Mouse (Mus musculus) Patski (cell line): Measurements from ENCODE around the gene Larp1. TPM values are rescaled to one million over a fixed set of nuclear protein-coding genes. Genes with fewer than 3 reads are reported as not detected.

Experiments
- ATAC-seq: fragments of 100-300 bp; one replicate; pipeline ENCODE4 v1.8.0; 2021
- CTCF ChIA-PET: fragments of 350-600 bp; sonication (Branson Sonifier 250); formaldehyde crosslinking; loops from one replicate; lab custom pipeline; 2022; ENCODE audit warnings: inconsistent platforms; lab: Charles Lee
- POLR2A ChIA-PET: fragments of 350-600 bp; sonication (Branson Sonifier 250); formaldehyde crosslinking; loops from one replicate; lab custom pipeline; 2022; ENCODE audit warnings: antibody characterized with exemption, inconsistent platforms; lab: Charles Lee
- DNase-seq: peaks from one replicate; pipeline ENCODE4 v3.0.0-alpha.2; 2011; ENCODE audit warnings: low read depth, low spot score
- H3K27me3 ChIP-seq: fragments of 371-371 bp; one replicate; pipeline ENCODE4 v1.5.1; 2021
- CTCF ChIP-seq: fragments of 100-300 bp; IDR thresholded peaks from one replicate; pipeline ENCODE4 v1.5.1; 2021
- in situ Hi-C: fragments of 300-500 bp; cut with MboI; formaldehyde crosslinking; loops from 3 replicates; pipeline ENCODE4 v1.11.1; 2018; ENCODE audit warnings: low pct_unique_long_range_greater_than_20kb, mixed read lengths
- polyA plus RNA-seq: library from polyadenylated mRNA; unstranded; gene quantifications from one replicate; pipeline ENCODE4 v1.2.3, GENCODE M21; 2021

Gene Larp1
- polyA plus RNA-seq, 1 experiment from 2014 or later, result 71.9 TPM

DNA sequence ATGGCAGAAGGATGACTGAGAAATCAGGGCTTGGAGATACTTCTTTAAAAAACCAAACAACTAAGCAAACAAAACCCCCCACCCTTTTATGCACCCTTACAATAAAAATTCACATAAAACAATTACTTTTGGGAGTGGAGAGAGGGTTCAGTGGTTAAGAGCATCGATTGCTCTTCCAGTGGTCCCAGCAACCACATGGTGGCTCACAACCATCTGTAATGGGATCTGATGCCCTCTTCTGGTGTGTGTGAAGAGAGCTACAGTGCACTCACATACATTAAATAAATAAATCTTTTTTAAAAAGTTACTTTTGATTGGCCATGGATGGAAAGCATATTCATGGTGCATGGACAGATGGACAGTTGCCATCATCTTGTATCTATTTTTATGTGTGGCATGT, 3.8 kb downstream of the Larp1 start:
- no peaks in the 10 kb centered on the region for H3K27me3 ChIP-seq
- TF ChIP-seq CTCF, result no peak
- in situ Hi-C loops, result loop anchor here (5.0 kb wide), 1 partner anchor 90 kb away; the partner anchor contains the start of gene Cnot8
- DNase-seq, result no peak
- ChIA-PET CTCF (interaction anchor here (0.8 kb wide), 1 partner anchor 13 kb away, joined by 3 read pairs; no protein-coding TSS in a partner anchor), POLR2A (interaction anchor here (0.6 kb wide), 1 partner anchor 50 kb away, joined by 3 read pairs; no protein-coding TSS in a partner anchor)
- ATAC-seq, result no peak

GRCm38 (mm10) chr11:58013100-58013499, 4.2 kb downstream of the Larp1 start:
- ATAC-seq, result no peak
- CTCF ChIA-PET, result interaction anchor here (2.1 kb wide), 1 partner anchor 21 kb away, joined by 9 read pairs; no protein-coding TSS in a partner anchor
- in situ Hi-C loops, result loop anchor here (5.0 kb wide), 1 partner anchor 89 kb away; the partner anchor contains the start of gene Cnot8
- H3K27me3 ChIP-seq, result no peaks in the 10 kb centered on the region
- TF ChIP-seq CTCF, result no peak
- no peak for DNase-seq
- POLR2A ChIA-PET, result interaction anchor here (0.6 kb wide), 1 partner anchor 12 kb away, joined by 4 read pairs; no protein-coding TSS in a partner anchor

DNA sequence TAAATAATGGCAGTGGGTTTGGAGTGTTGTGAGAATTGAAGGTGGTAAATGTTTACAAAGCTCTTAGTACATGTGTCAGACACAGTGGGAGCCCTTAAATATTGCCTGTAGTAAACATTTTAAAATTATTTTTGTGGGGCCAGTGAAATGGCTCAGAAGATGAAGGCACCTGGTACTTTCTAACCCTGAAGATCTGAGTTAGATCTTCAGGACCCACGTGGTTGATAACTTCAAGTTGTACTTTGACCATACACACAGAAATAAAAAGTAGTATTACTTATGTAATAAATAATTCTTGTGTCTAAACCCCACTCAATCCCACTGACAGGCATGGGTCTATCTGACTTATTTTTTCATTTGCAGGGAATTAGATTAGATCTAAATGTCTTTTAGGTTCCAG, 5.7 kb downstream of the Larp1 start:
- CTCF ChIA-PET, result interaction anchor here (0.8 to 2.1 kb wide), 4 partner anchors 9 to 38 kb away, joined by 3 to 9 read pairs (median 3); no protein-coding TSS in a partner anchor
- POLR2A ChIA-PET, result interaction anchor here (1.2 kb wide), 1 partner anchor 81 kb away, joined by 3 read pairs; no protein-coding TSS in a partner anchor
- H3K27me3 ChIP-seq, result no peaks in the 10 kb centered on the region
- DNase-seq, result no peak
- no peak for ATAC-seq
- no peak for TF ChIP-seq CTCF
- in situ Hi-C loops, result loop anchor here (5.0 kb wide), 1 partner anchor 88 kb away; the partner anchor contains the start of gene Cnot8

GRCm38 (mm10) chr11:58015339-58015738, 6.5 kb downstream of the Larp1 start:
- CTCF ChIA-PET, result interaction anchor here (1.3 to 2.1 kb wide), 2 partner anchors 9 to 19 kb away, joined by 3 to 9 read pairs; no protein-coding TSS in a partner anchor
- in situ Hi-C loops, result no loop called here
- no peak for ATAC-seq
- DNase-seq, result no peak
- H3K27me3 ChIP-seq, result no peaks in the 10 kb centered on the region
- no peak for TF ChIP-seq CTCF
- POLR2A ChIA-PET, result interaction anchor here (0.6 to 1.2 kb wide), 2 partner anchors 80 to 105 kb away, joined by 3 to 4 read pairs; no protein-coding TSS in a partner anchor

DNA sequence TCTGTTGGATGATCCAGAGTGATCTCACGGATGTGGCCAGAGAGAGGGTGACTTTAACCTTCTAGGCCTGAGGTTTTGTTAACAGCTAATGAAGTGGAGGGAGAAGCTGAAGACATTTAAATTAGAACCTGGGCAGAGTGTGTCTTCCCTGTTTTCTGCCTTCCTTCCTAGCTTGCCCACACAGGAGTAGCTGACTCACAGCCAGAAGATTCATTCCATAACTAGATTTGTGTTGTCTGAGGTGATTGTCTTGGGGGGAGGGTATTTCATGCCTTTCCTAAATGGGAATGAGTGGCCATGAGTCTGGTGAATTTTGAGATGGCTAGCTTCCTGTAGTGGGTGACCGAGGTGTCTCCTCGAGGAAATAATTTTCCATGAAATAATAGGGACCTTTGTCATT, 7.5 kb downstream of the Larp1 start:
- no peaks in the 10 kb centered on the region for H3K27me3 ChIP-seq
- POLR2A ChIA-PET, result interaction anchor here (0.7 kb wide), 1 partner anchor 14 kb away, joined by 3 read pairs; no protein-coding TSS in a partner anchor
- DNase-seq, result no peak
- peak; percentile 10 for ATAC-seq
- CTCF ChIA-PET, result interaction anchor here (0.9 to 1.1 kb wide), 2 partner anchors 10 to 40 kb away, joined by 3 to 4 read pairs; no protein-coding TSS in a partner anchor
- TF ChIP-seq CTCF, result no peak
- in situ Hi-C loops, result no loop called here

DNA sequence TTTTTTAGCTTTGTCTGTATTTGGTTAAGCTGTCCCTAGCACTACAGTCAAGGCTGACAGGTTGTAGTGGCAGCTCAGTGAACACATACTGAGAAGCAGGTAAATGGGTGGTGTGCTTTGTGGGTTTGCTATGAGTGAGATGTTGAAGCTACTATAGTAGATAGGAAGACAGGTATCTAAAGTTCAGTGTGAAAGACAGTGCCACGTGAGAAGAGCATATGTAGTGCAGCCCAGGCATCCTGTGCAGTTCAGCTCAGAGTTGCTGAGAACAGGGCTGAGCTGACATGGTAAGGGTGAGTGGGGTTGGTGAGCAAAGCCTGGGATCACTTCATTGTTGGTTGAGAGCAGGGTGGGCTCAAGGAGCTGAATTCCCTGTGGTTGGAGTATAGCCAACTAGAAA, 8.6 kb downstream of the Larp1 start:
- DNase-seq, result no peak
- TF ChIP-seq CTCF, result no peak
- H3K27me3 ChIP-seq, result no peaks in the 10 kb centered on the region
- in situ Hi-C loops, result no loop called here
- CTCF ChIA-PET, result interaction anchor here (1.8 to 2.0 kb wide), 2 partner anchors 10 to 32 kb away, joined by 4 to 6 read pairs; no protein-coding TSS in a partner anchor
- POLR2A ChIA-PET, result no interaction called here
- ATAC-seq, result no peak

GRCm38 (mm10) chr11:58018287-58018686, 9.4 kb downstream of the Larp1 start:
- CTCF ChIA-PET, result interaction anchor here (1.8 to 2.0 kb wide), 2 partner anchors 10 to 31 kb away, joined by 4 to 6 read pairs; no protein-coding TSS in a partner anchor
- in situ Hi-C loops, result no loop called here
- H3K27me3 ChIP-seq, result no peaks in the 10 kb centered on the region
- peak; percentile 38 for TF ChIP-seq CTCF
- DNase-seq (no peak), ATAC-seq (no peak)
- POLR2A ChIA-PET, result no interaction called here

GRCm38 (mm10) chr11:58018701-58019100, 9.8 kb downstream of the Larp1 start:
- DNase-seq (no peak), ATAC-seq (no peak)
- ChIA-PET CTCF (interaction anchor here (1.8 to 2.0 kb wide), 2 partner anchors 9 to 31 kb away, joined by 4 to 6 read pairs; no protein-coding TSS in a partner anchor), POLR2A (no interaction called here)
- in situ Hi-C loops, result no loop called here
- no peaks in the 10 kb centered on the region for H3K27me3 ChIP-seq
- TF ChIP-seq CTCF, result no peak

DNA sequence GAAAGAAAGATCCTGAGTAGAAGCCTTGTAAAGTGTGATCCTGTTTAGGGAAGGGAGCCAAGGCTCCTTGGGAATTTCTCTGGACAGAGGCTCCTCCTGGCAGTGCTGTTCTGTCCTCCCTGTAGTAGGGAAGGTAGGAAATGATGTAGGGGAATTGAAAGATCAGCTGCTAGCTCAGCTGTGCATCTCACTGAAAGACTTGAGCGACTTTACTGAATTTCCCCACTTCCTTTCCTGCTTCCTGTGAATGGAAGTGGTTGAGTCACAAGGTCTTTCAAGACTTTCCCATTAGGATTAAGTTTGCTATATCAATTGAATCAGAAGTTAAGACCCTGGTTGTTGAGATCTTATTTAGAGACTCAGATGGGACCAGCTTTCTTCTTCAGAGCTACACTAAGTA, 12.2 kb downstream of the Larp1 start:
- TF ChIP-seq CTCF, result no peak

DNA sequence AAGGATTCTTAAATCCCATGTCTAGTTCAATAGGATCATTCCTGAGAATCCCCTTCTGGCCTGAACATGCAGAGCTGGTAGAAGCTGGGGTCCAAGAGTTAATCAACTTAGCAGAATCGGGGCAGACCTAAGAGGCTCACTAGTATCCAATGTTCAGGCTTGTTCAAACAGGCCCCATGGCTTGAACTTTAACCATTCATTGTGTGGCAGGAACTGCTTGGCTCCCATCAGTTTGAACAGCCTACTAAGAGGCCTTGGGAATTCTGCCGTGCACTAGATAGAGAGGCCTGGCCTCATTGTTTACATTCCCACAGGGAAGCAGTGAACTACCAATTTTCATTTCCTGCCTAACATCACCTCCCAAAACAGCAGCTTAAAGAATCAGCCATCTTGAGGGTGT, 12.8 kb downstream of the Larp1 start:
- ATAC-seq, result no peak
- ChIA-PET POLR2A (no interaction called here), CTCF (no interaction called here)
- no peaks in the 10 kb centered on the region for H3K27me3 ChIP-seq
- TF ChIP-seq CTCF, result no peak
- no peak for DNase-seq
- in situ Hi-C loops, result no loop called here

More for the DNA sequence above, 12.2 kb downstream of the Larp1 start:
- CTCF ChIA-PET, result no interaction called here
- H3K27me3 ChIP-seq, result no peaks in the 10 kb centered on the region
- no peak for DNase-seq
- no peak for ATAC-seq
- in situ Hi-C loops, result no loop called here
- POLR2A ChIA-PET, result interaction anchor here (1.0 kb wide), 1 partner anchor 12 kb away, joined by 3 read pairs; the partner anchor contains the start of gene Larp1

GRCm38 (mm10) chr11:58024271-58024670, 15.4 kb downstream of the Larp1 start:
- ATAC-seq, result peak; percentile 82
- in situ Hi-C loops, result no loop called here
- POLR2A ChIA-PET, result interaction anchor here (2.0 kb wide), 1 partner anchor 14 kb away, joined by 12 read pairs; no protein-coding TSS in a partner anchor

More at GRCm38 (mm10) chr11:58024271-58024670, 15.4 kb downstream of the Larp1 start:
- no peak for DNase-seq
- CTCF ChIA-PET, result interaction anchor here (1.5 to 2.0 kb wide), 5 partner anchors 10 to 14 kb away, joined by 3 to 8 read pairs (median 6); no protein-coding TSS in a partner anchor
- no peaks in the 10 kb centered on the region for H3K27me3 ChIP-seq
- TF ChIP-seq CTCF, result no peak
